Mouse (Mus musculus) kidney, adult 2 months (tissue): ENCODE results near the gene Ift43. TPM values are rescaled to one million over a fixed set of nuclear protein-coding genes. Genes with fewer than 3 reads are reported as not detected.

Source experiments
- DNase-seq: peaks from one replicate; pipeline ENCODE4 v3.0.0; 2021
- H3K27ac ChIP-seq: fragments of 200-500 bp; 2 replicates; pipeline ENCODE4 v1.5.1; 2012; ENCODE audit warnings: low read depth, low read length, control low read depth, inconsistent platforms; ENCODE audit not compliant: insufficient read depth
- H3K27me3 ChIP-seq: fragments of 200-500 bp; replicated peaks from 2 replicates; pipeline ENCODE4 v1.6.1; 2012; ENCODE audit warnings: mild to moderate bottlenecking, moderate library complexity, low read length, inconsistent platforms; ENCODE audit not compliant: control insufficient read depth, insufficient read depth
- H3K36me3 ChIP-seq: fragments of 200-500 bp; 2 replicates; pipeline ENCODE4 v1.6.1; 2012; ENCODE audit warnings: mild to moderate bottlenecking, moderate library complexity, low read length, inconsistent platforms; ENCODE audit not compliant: control insufficient read depth, insufficient read depth
- H3K4me1 ChIP-seq: fragments of 200-500 bp; 2 replicates; pipeline ENCODE4 v1.6.1; 2011; ENCODE audit warnings: low read length; ENCODE audit not compliant: control insufficient read depth, insufficient read depth
- H3K4me3 ChIP-seq: fragments of 200-500 bp; 2 replicates; pipeline ENCODE4 v1.5.1; 2011; ENCODE audit warnings: mild to moderate bottlenecking, low read depth, low read length, control low read depth; ENCODE audit not compliant: insufficient read depth
- CTCF ChIP-seq: fragments of 200-500 bp; conservative IDR thresholded peaks from 2 replicates; pipeline ENCODE4 v1.5.1; 2011; ENCODE audit warnings: low read depth, mild to moderate bottlenecking, control low read depth, low read length, moderate library complexity, mixed read lengths; ENCODE audit not compliant: insufficient read depth, insufficient read length
- POLR2A ChIP-seq: fragments of 200-500 bp; IDR thresholded peaks from one replicate; pipeline ENCODE4 v1.6.1; 2011; ENCODE audit warnings: low read depth, low read length, control low read depth
- WGBS: fragments of 180-500 bp; shearing (Covaris S2); methylation state at CpG from one replicate; pipeline ENCODE4 v1.1.7; 2018; 5-methylcytosine and 5-hydroxymethylcytosine counted together
- polyA plus RNA-seq: library from polyadenylated mRNA; depleted of rRNA; stranded (reverse); fragments of >200 nt; gene quantifications from 2 replicates; pipeline ENCODE4 v1.2.3, GENCODE M21; 2012; rRNA removed

Ift43 gene
- 21.9 and 27.3 TPM in 2 replicates for polyA plus RNA-seq

DNA sequence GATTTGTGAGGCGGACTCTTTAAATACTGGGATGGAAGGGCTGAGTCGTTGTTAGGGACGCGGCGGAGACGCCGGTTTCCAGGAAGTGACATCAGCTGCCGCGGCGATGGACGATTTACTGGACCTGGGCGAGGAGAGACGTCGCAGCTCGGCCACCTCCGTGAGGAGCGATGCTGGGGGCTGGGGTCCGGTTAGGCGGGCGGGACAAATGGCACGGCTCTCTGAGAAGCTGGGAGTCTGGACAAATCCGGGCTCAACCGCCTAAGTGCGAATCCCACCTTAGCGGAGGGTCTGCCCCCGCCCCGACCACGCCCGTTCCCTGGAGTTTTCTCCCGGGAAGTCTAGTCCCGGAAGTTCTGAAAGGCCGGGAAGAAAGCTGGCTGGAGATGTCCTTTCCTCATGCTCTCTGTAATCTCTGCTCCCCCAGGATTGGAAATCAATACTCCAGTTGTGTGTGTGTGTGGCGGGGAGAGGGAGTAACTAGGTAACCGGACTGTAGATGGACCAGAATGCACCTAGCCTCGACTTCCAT lies at the start of gene Ift43:
Gene Ift43, plus strand, starts transcription at position 61 of the 532 bp plus-strand sequence.
- Histone ChIP-seq H3K4me3 (peak within 1 kb of the TSS; percentile 96), H3K27ac (peak within 1 kb of the TSS; percentile 72), H3K27me3 (no peaks in the 10 kb centered on the region), H3K4me1 (peaks cover 7% of the 10 kb centered on the region; the same call in 1 of the 2 replicates), H3K36me3 (no peaks in the 10 kb centered on the region)
- TF ChIP-seq CTCF (no peak), POLR2A (peak; percentile 62)
- DNase-seq: peak; percentile 92
- WGBS: under 1% methylated on average over 35 of the region's 35 CpGs

GRCm38 (mm10) chr12:86035586-86035985 lies 46.8 kb upstream of the Ift43 start:
- no peak for DNase-seq
- H3K36me3 ChIP-seq: no peaks in the 10 kb centered on the region
- H3K4me1 ChIP-seq: no peaks in the 10 kb centered on the region
- H3K27ac ChIP-seq: no peak overlapping the region
- H3K27me3 ChIP-seq: no peaks in the 10 kb centered on the region
- no peak for TF ChIP-seq CTCF
- TF ChIP-seq POLR2A: no peak
- no peak overlapping the region for H3K4me3 ChIP-seq

DNA sequence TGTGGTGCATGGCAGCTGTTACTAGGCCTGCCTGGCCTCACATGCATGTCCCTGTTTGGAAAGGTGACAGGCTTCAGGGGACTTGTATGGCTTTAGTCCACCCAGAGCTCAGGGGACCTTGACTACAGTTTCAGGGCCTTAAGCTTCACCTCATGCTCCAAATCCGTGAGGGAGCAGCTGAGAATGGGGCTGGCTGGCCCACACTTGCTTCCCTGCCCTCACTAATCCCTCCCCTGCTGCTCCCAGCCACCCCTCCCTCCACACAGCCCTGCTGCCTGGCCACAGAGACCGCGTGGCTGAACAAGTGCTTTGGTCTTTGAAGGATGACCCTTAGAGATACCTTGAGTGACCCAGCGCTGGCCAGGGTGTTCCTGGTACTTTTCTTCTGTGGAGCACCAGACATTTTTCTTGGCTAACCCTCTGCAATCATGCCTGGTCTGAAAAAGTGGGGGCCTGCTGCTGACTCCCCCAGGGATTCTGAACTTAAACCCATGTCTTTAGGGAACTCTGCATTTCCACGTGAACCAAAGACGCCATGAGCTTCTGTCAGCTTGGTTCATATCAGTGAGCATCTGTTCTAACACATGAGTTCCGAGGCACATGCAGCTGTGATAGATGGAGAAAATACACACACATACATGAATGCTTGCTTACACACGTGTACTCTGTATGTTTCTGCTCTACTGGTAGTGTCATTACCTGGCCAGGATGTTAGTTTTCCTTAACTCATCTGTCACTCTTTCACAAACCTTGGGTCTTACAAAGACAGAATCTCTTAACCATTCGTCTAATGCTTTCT lies 45.8 kb upstream of the Ift43 start:
- TF ChIP-seq POLR2A (no peak), CTCF (no peak)
- H3K4me3 ChIP-seq: no peak overlapping the region
- no peaks in the 10 kb centered on the region for H3K36me3 ChIP-seq
- DNase-seq: no peak
- 80% methylated on average over 9 of the region's 9 CpGs for WGBS
- H3K27ac ChIP-seq: no peak overlapping the region
- no peaks in the 10 kb centered on the region for H3K4me1 ChIP-seq
- no peaks in the 10 kb centered on the region for H3K27me3 ChIP-seq

DNA sequence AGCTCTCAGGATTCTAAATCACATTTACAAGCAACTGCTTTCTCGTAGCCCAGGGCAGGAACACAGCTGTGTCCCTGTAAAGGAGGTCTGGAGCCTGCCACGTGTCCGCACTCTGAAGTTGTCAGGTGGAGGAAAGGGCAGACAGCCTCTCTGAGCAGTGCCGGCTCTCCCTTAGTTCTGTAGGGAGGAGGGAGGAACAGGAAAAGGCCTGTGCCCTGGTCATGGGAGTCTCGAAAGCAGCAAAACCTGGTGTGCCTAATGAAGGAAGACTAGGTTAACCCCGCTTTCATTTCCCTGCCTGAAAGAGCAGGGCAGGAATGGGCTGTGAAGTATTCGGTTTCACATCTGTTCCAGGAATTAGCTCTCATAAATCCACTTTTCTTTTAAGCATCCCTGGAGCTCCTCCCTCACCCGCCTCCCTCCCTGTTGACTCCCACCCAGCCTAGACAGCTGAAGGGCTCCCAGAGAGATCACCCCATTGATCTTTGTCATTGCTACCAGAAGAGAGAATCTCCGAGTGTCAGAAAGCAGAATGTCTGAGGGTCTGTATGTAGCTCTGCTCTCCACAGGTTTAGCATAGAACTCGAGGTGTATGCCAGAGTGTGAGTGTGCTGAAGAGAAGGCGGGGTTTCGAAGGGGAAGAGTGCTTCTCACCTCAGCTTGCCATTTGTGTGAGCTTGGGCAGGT lies 45.0 kb upstream of the Ift43 start:
- H3K36me3 ChIP-seq: no peaks in the 10 kb centered on the region
- 56% methylated on average over 12 of the region's 12 CpGs for WGBS

GRCm38 (mm10) chr12:86039078-86039477 lies 43.3 kb upstream of the Ift43 start:
- no peak overlapping the region for H3K4me3 ChIP-seq
- no peak for TF ChIP-seq POLR2A
- TF ChIP-seq CTCF: no peak
- 56% methylated on average over 5 of the region's 5 CpGs for WGBS
- no peak overlapping the region for H3K27ac ChIP-seq
- no peaks in the 10 kb centered on the region for H3K36me3 ChIP-seq
- H3K27me3 ChIP-seq: no peaks in the 10 kb centered on the region
- no peak for DNase-seq
- H3K4me1 ChIP-seq: no peaks in the 10 kb centered on the region

More for the DNA sequence above, 45.0 kb upstream of the Ift43 start:
- Histone ChIP-seq H3K27ac (no peak overlapping the region), H3K4me3 (no peak overlapping the region), H3K27me3 (no peaks in the 10 kb centered on the region), H3K4me1 (no peaks in the 10 kb centered on the region)
- TF ChIP-seq POLR2A (no peak), CTCF (no peak)
- DNase-seq: no peak

- H3K4me1 ChIP-seq: no peaks in the 10 kb centered on the region
- no peaks in the 10 kb centered on the region for H3K27me3 ChIP-seq
- H3K27ac ChIP-seq: no peak overlapping the region
- TF ChIP-seq POLR2A (no peak), CTCF (no peak)
- H3K36me3 ChIP-seq: no peaks in the 10 kb centered on the region
- 80% methylated on average over 6 of the region's 6 CpGs for WGBS
- H3K4me3 ChIP-seq: no peak overlapping the region
- no peak for DNase-seq
These were observed 42.6 kb upstream of the Ift43 start for GRCm38 (mm10) chr12:86039751-86040150.

- no peak for DNase-seq
- no peak for TF ChIP-seq POLR2A
- TF ChIP-seq CTCF: no peak
- Histone ChIP-seq H3K4me3 (no peak overlapping the region), H3K27ac (no peak overlapping the region), H3K4me1 (no peaks in the 10 kb centered on the region), H3K36me3 (no peaks in the 10 kb centered on the region), H3K27me3 (no peaks in the 10 kb centered on the region)
- WGBS: 77% methylated on average over 5 of the region's 5 CpGs
These were observed 36.2 kb upstream of the Ift43 start for GRCm38 (mm10) chr12:86046141-86046540.
